Mouse (Mus musculus) spleen, adult 2 months (tissue): ENCODE results near the gene Abcg8.

Source experiments
- CTCF ChIP-seq: fragments of 200-500 bp; IDR thresholded peaks from 2 replicates; pipeline ENCODE4 v1.5.1; 2011; ENCODE audit warnings: mild to moderate bottlenecking, inconsistent platforms; ENCODE audit not compliant: insufficient read depth, insufficient read length, insufficient replicate concordance; ENCODE audit errors: extremely low read depth
- POLR2A ChIP-seq: fragments of 200-500 bp; IDR thresholded peaks from 2 replicates; pipeline ENCODE4 v1.6.1; 2011; ENCODE audit warnings: low read depth, low read length, inconsistent platforms

- TF ChIP-seq CTCF (no peak), POLR2A (no peak)
These were observed 31.3 kb downstream of the Abcg8 start for GRCm38 (mm10) chr17:84707407-84707806.
